Mouse (Mus musculus): ENCODE data around the gene Slc25a22.
"Not testable (repeated sequence)": the region's sequence is repeated elsewhere in the genome, so short reads cannot be mapped to it uniquely, and the experiment has no call there.

Slc25a22 gene

GRCm38 (mm10) chr7:141413809-141414584 is 23.7 kb downstream of the Slc25a22 start, which contains the start of gene Gatd1:
Gene Gatd1 (minus strand): TSS chr7:141414136.
- peak; percentile 96 to 99 for DNase-seq (ENCODE audit: low spot score in 2 of 2)

- DNase-seq (ENCODE audit: low spot score in 2 of 2) = peak in 1 of 2 experiments; percentile 26
Measured at GRCm38 (mm10) chr7:141413331-141413730, 24.4 kb downstream of the Slc25a22 start.

GRCm38 (mm10) chr7:141411667-141412066 is 26.0 kb downstream of the Slc25a22 start:
- no peak for DNase-seq (ENCODE audit: low spot score in 2 of 2)

- DNase-seq (ENCODE audit: low spot score in 2 of 2) = no peak
Measured at GRCm38 (mm10) chr7:141410631-141411030, 27.1 kb downstream of the Slc25a22 start.

GRCm38 (mm10) chr7:141408833-141409232 is 28.9 kb downstream of the Slc25a22 start:
- DNase-seq (ENCODE audit: low spot score in 2 of 2) = peak in 1 of 2 experiments; percentile 79

- DNase-seq (ENCODE audit: low spot score in 2 of 2) = not testable (repeated sequence)
Measured at GRCm38 (mm10) chr7:141407670-141408069, 30.0 kb downstream of the Slc25a22 start.

- DNase-seq (ENCODE audit: low spot score in 2 of 2) = no peak
Measured at GRCm38 (mm10) chr7:141405466-141405865, 32.2 kb downstream of the Slc25a22 start.

- peak in 1 of 2 experiments; percentile 32 for DNase-seq (ENCODE audit: low spot score in 2 of 2)
Measured at GRCm38 (mm10) chr7:141403305-141403704, 34.4 kb downstream of the Slc25a22 start.

- DNase-seq (ENCODE audit: low spot score in 2 of 2) = no peak
Measured at GRCm38 (mm10) chr7:141395348-141395747, 42.3 kb downstream of the Slc25a22 start.

- DNase-seq (ENCODE audit: low spot score in 2 of 2) = peak in 1 of 2 experiments; percentile 56
Measured at GRCm38 (mm10) chr7:141394771-141395170, 42.9 kb downstream of the Slc25a22 start.

- DNase-seq (ENCODE audit: low spot score in 2 of 2) = no peak
Measured at GRCm38 (mm10) chr7:141394158-141394557, 43.5 kb downstream of the Slc25a22 start.

- DNase-seq (ENCODE audit: low spot score in 2 of 2) = no peak
Measured at GRCm38 (mm10) chr7:141392552-141393222, 45.0 kb downstream of the Slc25a22 start.

- peak; percentile 90 to 93 for DNase-seq (ENCODE audit: low spot score in 2 of 2)
Measured at GRCm38 (mm10) chr7:141391625-141392551, 45.8 kb downstream of the Slc25a22 start, which contains the start of gene Taldo1. Gene Taldo1 (plus strand): TSS chr7:141392199.

- no peak for DNase-seq (ENCODE audit: low spot score in 2 of 2)
Measured at GRCm38 (mm10) chr7:141390326-141391259, 47.1 kb downstream of the Slc25a22 start.

GRCm38 (mm10) chr7:141388487-141389109 is 49.1 kb downstream of the Slc25a22 start:
- DNase-seq (ENCODE audit: low spot score in 2 of 2) = no peak

GRCm38 (mm10) chr7:141387807-141388486 is 49.7 kb downstream of the Slc25a22 start:
- DNase-seq (ENCODE audit: low spot score in 2 of 2) = no peak

GRCm38 (mm10) chr7:141381068-141381835 is 56.4 kb downstream of the Slc25a22 start:
- DNase-seq (ENCODE audit: low spot score in 2 of 2) = no peak

Measured in frontal cortex, postnatal 10 days (tissue).